Mouse (Mus musculus) kidney, adult 11 months (tissue): Measurements from ENCODE around the gene Prickle1.
A peak's percentile ranks its signal among the peaks of the same experiment; 100 is the strongest.

Source experiments
- DNase-seq: peaks from one replicate; pipeline ENCODE4 v3.0.0; 2022

The Prickle1 gene

GRCm38 (mm10) chr15:93594296-93594887 is 1.3 kb downstream of the Prickle1 start:
- DNase-seq = no peak

GRCm38 (mm10) chr15:93592596-93592995 is 3.1 kb downstream of the Prickle1 start:
- no peak for DNase-seq

- DNase-seq = peak; percentile 27
Measured at GRCm38 (mm10) chr15:93591831-93592321, 3.8 kb downstream of the Prickle1 start.

- DNase-seq = no peak
Measured at GRCm38 (mm10) chr15:93591371-93591770, 4.3 kb downstream of the Prickle1 start.

GRCm38 (mm10) chr15:93588401-93588800 is 7.3 kb downstream of the Prickle1 start:
- DNase-seq = no peak

GRCm38 (mm10) chr15:93587660-93588059 is 8.0 kb downstream of the Prickle1 start:
- no peak for DNase-seq

- DNase-seq = no peak
Measured at GRCm38 (mm10) chr15:93583051-93583450, 12.6 kb downstream of the Prickle1 start.

GRCm38 (mm10) chr15:93581736-93582135 is 14.0 kb downstream of the Prickle1 start:
- DNase-seq = no peak

- no peak for DNase-seq
Measured at GRCm38 (mm10) chr15:93579899-93580298, 15.8 kb downstream of the Prickle1 start.

GRCm38 (mm10) chr15:93579100-93579499 is 16.6 kb downstream of the Prickle1 start:
- DNase-seq = peak; percentile 47

- no peak for DNase-seq
Measured at GRCm38 (mm10) chr15:93576361-93576760, 19.3 kb downstream of the Prickle1 start.

- peak; percentile 73 for DNase-seq
Measured at GRCm38 (mm10) chr15:93575884-93576283, 19.8 kb downstream of the Prickle1 start.

GRCm38 (mm10) chr15:93572889-93573288 is 22.8 kb downstream of the Prickle1 start:
- no peak for DNase-seq

- no peak for DNase-seq
Measured at GRCm38 (mm10) chr15:93570881-93571495, 24.7 kb downstream of the Prickle1 start.

GRCm38 (mm10) chr15:93568911-93569310 is 26.8 kb downstream of the Prickle1 start:
- no peak for DNase-seq

- no peak for DNase-seq
Measured at GRCm38 (mm10) chr15:93567546-93568307, 28.0 kb downstream of the Prickle1 start.

- no peak for DNase-seq
Measured at GRCm38 (mm10) chr15:93563491-93563890, 32.2 kb downstream of the Prickle1 start.

- no peak for DNase-seq
Measured at GRCm38 (mm10) chr15:93561540-93561939, 34.2 kb downstream of the Prickle1 start.

- no peak for DNase-seq
Measured at GRCm38 (mm10) chr15:93558421-93558820, 37.3 kb downstream of the Prickle1 start.

GRCm38 (mm10) chr15:93555719-93556118 is 40.0 kb downstream of the Prickle1 start:
- DNase-seq = no peak

- DNase-seq = no peak
Measured at GRCm38 (mm10) chr15:93554203-93554851, 41.4 kb downstream of the Prickle1 start.

- peak; percentile 74 for DNase-seq
Measured at GRCm38 (mm10) chr15:93552169-93552568, 43.5 kb downstream of the Prickle1 start.

- no peak for DNase-seq
Measured at GRCm38 (mm10) chr15:93548297-93548696, 47.4 kb downstream of the Prickle1 start.
